Mouse (Mus musculus) right cerebral cortex, adult 2 months (tissue): Measurements from ENCODE around the gene Atp23.
A peak's percentile ranks its signal among the peaks of the same experiment; 100 is the strongest.

Experiments
- DNase-seq, 2 experiments: peaks; one replicate each; pipeline ENCODE4 v3.0.0; 2021 to 2022; ENCODE audit warnings: low spot score in 2 of 2

Atp23 gene

DNA sequence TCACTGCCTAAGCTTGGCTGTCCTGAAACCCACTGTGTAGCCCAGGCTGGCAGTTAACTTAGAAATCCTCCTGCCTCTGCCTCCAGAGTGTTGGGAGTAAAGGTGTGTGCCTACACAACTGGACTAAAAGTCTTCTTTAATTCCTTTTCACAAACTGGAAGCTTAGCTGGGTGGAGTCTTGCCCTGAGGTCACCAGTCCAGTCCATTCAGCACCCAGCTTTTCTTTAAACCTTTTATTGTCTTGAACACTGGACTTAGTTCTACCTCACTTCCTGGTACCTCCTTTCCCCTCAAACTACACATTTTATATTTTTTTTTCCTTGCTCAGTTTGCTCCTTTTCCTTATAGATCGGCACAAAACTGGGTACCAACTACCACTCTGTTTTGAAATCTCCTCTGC, 10.3 kb upstream of the Atp23 start:
- no peak for DNase-seq

- no peak for DNase-seq
Observed at GRCm38 (mm10) chr10:126906811-126907210, 5.7 kb upstream of the Atp23 start.

GRCm38 (mm10) chr10:126905650-126906075, 4.5 kb upstream of the Atp23 start:
- DNase-seq: peak; percentile 92 to 94

DNA sequence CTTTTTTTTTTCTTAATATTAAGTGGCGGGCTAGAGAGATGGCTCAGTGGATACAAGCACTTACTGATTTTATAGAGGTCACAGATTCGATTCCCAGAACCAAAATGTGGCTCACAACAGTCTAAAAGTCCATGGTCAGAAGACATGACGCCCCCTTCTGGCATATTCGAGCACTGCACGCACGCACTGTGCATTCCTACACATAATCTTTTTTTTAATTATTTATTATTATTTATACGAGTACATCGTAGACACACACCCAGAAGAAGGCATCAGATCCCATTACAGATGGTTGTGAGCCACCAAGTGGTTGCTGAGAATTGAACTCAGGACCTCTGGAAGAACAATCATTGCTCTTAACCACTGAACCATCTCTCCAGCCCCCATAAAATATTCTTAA, 3.9 kb upstream of the Atp23 start:
- DNase-seq: no peak

GRCm38 (mm10) chr10:126904221-126904620, 3.1 kb upstream of the Atp23 start:
- no peak for DNase-seq

- no peak for DNase-seq
Observed at GRCm38 (mm10) chr10:126901488-126901843, 311 bp upstream of the Atp23 start.

- DNase-seq: no peak
Observed at GRCm38 (mm10) chr10:126895891-126896290, 5.3 kb downstream of the Atp23 start.

DNA sequence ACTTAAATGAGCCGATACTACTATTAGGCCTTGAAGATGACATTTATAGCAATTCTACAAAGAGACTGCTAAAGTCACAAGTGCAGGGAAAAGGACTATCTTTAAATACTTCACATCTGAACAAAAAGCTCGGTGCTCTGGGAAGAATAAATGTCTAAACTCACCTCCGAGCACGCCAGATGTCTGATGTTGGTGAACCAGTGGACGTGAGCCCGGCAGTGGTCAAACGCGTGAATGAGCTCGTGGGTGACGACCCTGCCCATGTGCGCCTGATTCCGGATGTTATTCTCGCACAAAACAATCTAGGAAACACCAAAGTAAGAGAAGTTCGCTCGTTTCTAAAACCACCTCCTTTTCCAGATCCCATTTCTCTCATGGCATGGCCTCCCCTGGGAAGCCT, 7.1 kb downstream of the Atp23 start:
- DNase-seq: no peak

GRCm38 (mm10) chr10:126893145-126893544, 8.0 kb downstream of the Atp23 start:
- DNase-seq: no peak

GRCm38 (mm10) chr10:126873755-126874154, 27.4 kb downstream of the Atp23 start:
- no peak for DNase-seq

DNA sequence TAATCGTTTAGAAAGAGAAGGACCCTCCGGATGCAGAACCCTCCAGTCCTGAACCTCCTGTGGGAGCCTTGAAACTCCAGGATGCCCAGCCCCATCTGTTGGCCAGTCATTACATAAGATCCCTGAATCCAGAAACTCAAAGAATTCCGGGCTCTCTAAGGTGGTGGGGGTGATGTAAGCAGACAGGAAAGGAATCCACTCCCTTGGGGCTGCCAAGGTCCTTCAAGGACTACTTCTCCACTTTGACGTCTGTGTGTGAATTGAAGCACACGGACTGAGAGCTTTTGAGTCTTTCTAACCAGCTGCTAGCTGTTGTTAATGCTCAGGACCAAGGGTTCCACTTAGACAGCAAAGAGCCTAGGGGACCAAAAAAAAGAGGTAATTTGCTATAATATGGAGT, 28.9 kb downstream of the Atp23 start:
- DNase-seq: no peak

DNA sequence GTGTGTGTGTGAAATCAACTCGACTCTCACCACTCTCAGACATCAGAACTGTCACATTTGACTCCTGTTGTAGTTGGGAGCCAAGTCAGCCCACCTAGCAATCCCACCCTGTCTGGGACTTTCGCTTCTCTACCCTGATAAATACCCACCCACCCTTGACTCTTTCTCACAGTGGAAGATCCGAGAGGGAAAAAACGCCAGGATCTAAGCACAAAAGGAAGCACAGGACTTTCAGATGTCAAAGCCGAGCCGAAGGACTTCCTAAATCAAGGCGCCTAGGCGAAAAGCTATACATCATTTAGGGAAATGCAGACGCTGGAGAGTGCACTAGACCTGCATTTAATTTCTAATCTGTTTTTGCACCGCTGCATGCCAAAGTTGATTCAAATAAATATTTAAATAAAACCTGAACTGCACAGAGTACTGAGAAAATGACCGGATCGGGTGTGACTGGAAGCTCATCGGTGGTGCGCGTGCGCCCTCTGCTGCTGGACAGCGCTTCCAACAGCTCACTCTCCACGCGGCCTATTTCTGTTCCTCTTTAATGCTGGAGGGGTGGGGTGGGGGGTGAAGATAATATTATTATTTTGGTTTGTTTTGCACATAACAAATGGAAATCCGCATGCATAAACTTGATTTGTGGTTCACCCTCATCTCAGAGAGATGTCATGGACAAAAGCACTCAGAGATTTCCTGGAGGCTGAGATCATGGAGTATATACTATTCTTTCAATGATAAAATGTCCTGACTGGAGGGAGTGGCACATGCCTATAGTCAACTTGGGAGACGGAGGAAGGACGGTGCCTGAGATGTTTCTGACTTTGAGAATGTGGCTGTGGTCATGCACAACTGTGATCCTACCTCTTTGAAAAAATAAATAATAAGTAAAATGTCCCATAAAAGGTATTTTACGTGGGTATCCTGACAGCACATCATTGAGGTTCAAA, 31.5 kb downstream of the Atp23 start:
- peak; percentile 89 for DNase-seq

DNA sequence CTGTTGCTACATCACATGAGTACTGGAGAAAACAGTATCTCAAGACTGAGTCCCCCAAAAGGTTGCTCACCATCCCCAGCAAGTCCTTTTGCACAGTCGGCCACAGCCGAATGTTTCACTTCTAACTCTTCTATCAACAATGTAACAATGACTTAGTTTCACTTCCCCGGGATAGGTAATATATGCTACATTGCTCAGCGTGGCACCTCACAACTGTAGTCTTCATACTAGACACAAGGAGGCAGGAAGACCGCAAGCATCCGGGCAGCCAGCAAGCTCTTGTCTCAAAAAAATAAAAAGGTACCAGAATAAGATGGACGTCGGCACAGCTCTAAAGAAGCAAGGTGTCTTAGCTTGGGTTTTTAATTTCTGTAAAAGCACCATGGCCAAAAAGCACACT, 35.9 kb downstream of the Atp23 start:
- no peak for DNase-seq

GRCm38 (mm10) chr10:126862193-126862592, 39.0 kb downstream of the Atp23 start:
- DNase-seq: no peak

DNA sequence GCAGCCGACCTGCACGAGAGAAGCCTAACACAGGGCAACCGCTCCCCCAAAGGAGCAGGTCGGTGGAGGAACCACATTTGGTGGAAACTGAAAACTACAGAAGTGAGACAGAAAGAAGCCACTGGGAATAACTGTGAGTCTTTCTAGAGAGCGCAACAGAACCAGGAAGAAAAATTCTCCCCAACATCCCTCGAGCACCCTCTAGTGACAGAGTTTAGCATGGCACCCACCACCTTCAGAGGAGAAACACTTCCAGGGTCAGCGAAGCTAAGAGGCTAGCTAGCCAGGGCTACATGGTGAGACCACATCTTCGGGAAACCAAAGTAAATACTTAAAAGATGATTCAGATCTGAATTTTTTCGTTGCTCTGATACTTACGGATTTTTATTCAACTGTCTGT, 47.9 kb downstream of the Atp23 start:
- peak; percentile 36 to 74 for DNase-seq

DNA sequence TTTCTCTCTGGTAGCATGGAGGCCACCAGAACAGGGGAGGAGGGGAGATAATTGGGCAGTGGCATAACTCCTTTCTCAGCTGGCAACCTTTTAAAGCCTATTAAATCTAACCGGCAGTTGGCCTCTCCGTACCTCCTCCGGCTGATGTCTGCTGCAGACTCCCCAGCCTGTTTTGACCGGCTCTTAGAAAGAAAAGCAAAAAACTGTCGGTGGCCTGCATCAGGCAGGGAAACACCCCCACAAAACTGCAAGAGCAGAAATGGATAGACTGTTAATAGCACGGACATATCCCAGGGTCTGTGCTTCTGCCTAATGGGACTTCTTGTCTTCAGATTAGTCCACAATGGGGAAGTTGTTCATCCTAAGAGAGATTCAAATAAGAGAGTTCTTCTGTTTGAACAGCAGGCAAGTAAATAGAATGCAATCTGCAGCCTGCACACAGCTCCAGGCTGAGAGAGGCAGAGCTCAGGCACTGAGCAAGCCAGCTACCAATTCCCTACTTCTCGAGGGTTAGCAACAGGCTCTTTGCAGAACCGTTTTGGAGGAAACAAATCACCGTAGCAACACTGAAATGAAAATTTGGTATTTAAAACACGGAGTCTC, 55.7 kb downstream of the Atp23 start:
- DNase-seq: peak; percentile 54 to 55

DNA sequence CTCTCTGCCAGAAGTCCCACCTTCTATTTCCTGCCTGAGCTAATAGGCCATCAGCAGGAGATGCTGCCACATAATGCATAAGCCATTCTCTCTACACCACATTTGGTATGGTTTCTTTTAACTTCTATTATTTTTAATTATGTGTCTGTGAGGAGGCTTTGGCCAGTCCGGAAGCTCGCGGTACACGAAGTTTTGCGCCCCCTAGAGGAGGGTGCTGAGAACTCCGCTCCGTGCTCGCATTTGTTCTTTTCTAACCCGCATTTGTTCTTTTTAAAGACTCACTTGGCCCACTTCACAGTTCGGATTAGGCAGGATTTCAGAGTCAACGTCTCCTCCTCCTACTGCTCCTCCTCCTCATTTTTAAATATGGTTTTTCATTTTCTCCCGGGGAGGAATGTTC, 56.5 kb downstream of the Atp23 start:
- DNase-seq: peak; percentile 79 to 80

GRCm38 (mm10) chr10:126840266-126840665, 60.9 kb downstream of the Atp23 start:
- DNase-seq: no peak

GRCm38 (mm10) chr10:126833006-126833405, 68.1 kb downstream of the Atp23 start:
- no peak for DNase-seq

DNA sequence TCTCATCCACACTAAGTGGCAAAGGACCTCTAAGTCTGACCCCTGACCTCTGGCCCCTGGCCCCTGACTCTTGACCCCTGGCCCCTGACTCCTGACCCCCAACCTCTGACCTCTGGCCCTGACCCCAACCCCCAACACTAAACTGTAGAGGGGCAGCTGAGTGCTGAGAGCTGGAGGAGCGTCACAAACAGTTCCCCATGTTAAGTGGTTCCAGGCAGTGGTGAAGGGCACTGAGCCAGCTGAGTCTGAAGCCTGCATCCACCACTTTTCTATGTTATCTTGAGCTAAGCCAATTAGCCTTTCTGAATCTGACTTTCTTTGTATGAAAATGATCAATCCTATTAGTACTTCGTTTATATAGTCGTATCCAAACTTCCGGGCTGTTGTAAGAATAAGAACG, 69.8 kb downstream of the Atp23 start:
- DNase-seq: no peak

DNA sequence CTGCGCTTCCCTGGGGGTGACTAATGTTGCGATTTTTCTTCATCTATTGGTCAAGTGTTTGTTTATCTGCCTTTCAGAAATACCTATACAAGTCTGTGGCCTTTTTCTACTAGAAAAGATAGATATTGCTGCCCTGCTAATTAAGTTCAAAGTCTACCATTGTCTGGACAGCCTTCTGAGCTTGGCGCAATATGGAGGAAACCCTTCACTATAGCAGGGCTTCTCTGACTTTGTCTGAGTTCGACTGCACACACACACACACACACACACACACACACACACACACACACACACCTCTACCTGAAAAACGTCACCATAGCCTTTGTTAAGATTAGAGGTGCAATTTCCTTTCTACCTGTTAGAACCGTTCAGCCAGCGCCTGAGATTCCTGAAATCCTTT, 72.5 kb downstream of the Atp23 start:
- no peak for DNase-seq

DNA sequence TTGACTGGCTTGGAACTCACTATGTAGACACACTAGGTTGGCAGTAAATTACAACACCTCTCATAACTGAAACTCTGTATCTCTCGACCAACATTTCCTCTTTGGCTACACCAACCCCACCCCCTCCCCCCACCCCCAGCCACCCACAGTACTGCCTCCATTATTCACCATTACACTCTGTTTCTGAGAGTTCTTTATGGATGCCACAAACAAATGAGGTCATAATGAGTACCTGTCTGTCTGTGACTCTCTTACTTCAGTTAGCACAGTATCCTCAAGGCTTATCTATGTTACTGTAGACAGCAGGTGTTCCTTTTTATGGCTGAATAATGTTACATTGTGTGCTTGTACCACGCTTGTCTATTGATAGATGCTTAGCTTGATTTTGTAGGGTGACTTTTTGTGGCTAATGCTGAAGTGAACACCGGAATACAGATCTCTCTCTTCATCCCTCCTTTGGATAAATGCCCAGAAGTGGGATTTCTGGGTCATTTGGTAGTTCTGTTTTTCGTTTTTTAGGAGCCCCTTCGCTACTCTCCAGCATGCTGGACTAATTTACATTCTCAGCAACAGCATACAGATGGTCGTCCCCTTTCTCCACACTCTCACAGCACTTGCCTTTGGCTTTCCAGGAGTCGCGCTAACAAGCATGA, 73.1 kb downstream of the Atp23 start:
- no peak for DNase-seq

DNA sequence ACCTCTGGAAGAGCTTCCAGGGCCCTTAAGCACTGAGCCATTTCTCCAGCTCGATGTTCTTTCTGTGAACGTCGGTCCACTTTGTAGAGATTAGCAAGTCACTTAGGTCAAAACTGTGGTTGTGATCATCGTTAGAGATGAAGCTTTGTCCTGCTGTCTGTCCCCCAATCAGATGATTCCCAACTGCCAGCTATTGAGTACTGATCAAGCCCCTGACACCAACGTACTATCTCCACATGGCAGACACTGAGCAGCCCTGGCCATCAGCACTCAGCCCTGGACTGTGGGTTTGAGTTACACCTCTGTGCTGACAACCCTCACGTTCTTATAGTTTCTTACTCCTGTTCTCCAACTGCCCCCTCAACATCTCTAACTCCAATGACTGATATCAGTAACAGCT, 74.2 kb downstream of the Atp23 start:
- DNase-seq: no peak
